Mouse (Mus musculus): ENCODE results near the gene Espnl. TPM values are rescaled to one million over a fixed set of nuclear protein-coding genes. Genes with fewer than 3 reads are reported as not detected.

Espnl gene
- polyA plus RNA-seq, 1 experiment from 2014 or later: 0.16 TPM

DNA sequence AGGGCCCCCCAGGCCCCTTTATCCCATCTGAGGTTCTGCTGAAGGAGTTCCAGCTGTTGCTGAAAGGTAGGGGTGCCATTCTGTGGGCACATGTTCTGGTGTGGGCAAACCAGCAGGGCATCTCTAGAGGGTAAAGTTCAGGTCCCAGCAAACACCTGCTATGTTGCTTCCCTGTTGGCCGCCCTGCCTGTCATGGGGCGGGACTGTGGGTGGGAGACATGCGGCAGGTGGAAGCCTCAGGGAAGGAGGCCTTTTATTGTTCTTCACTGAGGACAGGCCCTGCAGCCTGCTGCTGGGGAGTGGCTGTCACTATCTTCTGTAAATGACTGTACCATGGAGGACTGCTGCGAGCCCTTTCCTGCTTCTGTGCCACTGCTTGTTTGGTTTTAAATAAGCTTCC lies 47.5 kb downstream of the Espnl start:
- Histone ChIP-seq H3K27ac (no peak overlapping the region), H3K9me3 (no peaks in the 10 kb centered on the region), H3K4me3 (no peak overlapping the region), H3K27me3 (ENCODE audit: insufficient read depth, poor library complexity, severe bottlenecking) (peaks cover 23% of the 10 kb centered on the region), H3K4me1 (peaks cover 22% of the 10 kb centered on the region), H3K36me3 (peaks cover 53% of the 10 kb centered on the region)
- 66% methylated on average over 4 of the region's 4 CpGs for WGBS
- no peak for DNase-seq (ENCODE audit: low spot score)

DNA sequence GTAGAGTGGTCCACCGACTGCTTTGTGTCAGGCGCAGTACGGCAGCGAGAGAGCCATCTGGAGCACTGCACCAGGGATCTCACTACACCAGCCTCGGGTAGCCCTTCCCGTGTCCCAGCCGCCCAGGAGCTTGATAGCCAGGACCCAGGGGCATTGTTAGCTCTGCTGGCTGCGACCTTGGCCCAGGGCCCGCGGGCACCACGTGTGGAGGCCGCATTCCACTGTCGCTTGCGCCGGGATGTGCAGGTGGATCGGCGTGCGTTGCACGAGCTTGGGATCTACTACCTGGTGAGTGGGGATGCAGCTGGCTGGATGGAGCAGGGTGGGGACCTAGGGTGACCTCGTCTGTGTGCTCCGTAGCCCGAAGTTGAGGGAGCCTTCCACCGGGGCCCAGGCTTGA lies 48.2 kb downstream of the Espnl start:
- WGBS: 85% methylated on average over 23 of the region's 23 CpGs
- Histone ChIP-seq H3K4me1 (peaks cover 20% of the 10 kb centered on the region), H3K36me3 (peaks cover 58% of the 10 kb centered on the region), H3K9me3 (no peaks in the 10 kb centered on the region), H3K4me3 (no peak overlapping the region), H3K27ac (no peak overlapping the region), H3K27me3 (ENCODE audit: insufficient read depth, poor library complexity, severe bottlenecking) (peaks cover 23% of the 10 kb centered on the region)
- DNase-seq (ENCODE audit: low spot score): no peak

DNA sequence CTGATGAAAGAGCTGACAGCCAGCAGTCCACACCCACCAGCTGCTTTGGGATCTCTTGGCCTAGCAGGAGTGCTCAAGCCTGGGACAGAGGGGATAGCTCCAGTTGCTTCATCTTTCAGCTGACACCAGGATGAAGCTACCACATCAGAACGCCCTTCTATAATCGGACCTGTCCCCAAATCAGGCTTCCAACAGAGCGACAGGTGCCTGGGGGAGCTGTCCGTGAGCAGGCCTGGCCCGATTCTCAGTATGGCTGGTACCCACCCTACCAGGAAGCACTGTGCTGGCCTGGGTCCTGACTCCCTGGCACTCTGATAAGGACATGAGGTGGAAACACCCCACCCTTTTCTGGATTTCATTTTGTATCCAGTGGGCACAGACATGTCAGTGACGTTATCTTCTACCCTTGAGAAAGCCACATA lies 51.5 kb downstream of the Espnl start:
- H3K4me3 ChIP-seq: no peak overlapping the region
- no peaks in the 10 kb centered on the region for H3K9me3 ChIP-seq
- H3K36me3 ChIP-seq: peaks cover 92% of the 10 kb centered on the region
- no peak for DNase-seq (ENCODE audit: low spot score)
- H3K27me3 ChIP-seq (ENCODE audit: insufficient read depth, poor library complexity, severe bottlenecking): peaks cover 3% of the 10 kb centered on the region; the same call in 1 of the 2 replicates
- no peak overlapping the region for H3K27ac ChIP-seq
- peaks cover 10% of the 10 kb centered on the region; the same call in 1 of the 2 replicates for H3K4me1 ChIP-seq
- 87% methylated on average over 6 of the region's 6 CpGs for WGBS

DNA sequence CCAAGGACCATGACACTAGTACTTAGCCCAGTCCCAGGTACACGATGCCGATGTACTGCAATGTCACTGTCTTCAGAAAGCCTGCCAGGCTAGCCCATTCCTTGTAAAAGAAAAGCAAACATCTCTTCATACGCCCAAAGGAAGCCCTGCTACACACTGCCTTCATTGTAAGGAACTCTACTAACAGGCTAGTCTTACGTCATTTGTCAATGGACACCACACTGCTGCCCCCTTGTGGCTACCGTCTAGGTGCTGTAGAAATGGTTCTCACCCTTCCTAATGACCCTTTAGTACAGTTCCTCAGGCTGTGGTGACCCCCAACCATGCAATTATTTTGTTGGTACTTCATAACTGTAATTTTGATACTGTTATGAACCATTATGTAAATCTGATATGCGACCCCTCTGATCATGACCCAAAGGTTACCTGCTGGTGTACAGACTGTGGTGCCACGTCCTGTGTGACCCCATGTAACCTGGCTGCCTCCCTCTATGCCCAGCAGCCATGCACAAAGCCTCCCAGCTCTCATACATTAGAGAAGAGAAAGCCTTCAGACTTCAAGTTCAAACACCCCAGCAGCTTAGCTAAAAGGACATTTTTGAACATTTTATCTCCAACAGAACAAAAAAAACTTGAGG lies 58.7 kb downstream of the Espnl start:
- 62% methylated on average over 7 of the region's 7 CpGs for WGBS
- H3K27ac ChIP-seq: 0 out of 2 replicates have a peak overlapping the region, but pooled peaks have one; percentile 36
- H3K4me3 ChIP-seq: no peak overlapping the region
- no peaks in the 10 kb centered on the region for H3K9me3 ChIP-seq
- peaks cover 95% of the 10 kb centered on the region for H3K36me3 ChIP-seq
- H3K4me1 ChIP-seq: peaks cover 21% of the 10 kb centered on the region
- peak; percentile 86 for DNase-seq (ENCODE audit: low spot score)
- no peaks in the 10 kb centered on the region for H3K27me3 ChIP-seq (ENCODE audit: insufficient read depth, poor library complexity, severe bottlenecking)

DNA sequence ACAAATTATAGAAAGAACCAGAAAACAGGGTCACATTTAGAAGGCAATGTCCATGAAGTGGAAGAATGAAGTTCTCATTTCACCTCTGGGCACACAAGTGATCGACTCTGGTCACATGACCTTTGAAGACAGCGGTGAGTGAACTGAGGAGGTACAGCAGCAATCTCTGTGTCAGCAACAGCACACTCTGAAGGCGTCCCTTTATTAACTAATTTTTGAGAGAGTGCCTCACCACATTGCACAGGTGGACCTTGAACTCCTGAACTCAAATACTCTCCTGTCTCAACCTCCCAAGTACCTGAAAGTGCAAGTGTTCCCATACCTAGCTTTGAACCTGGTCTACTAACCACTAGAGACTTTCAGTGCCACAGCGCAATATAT lies 59.2 kb downstream of the Espnl start:
- no peaks in the 10 kb centered on the region for H3K27me3 ChIP-seq (ENCODE audit: insufficient read depth, poor library complexity, severe bottlenecking)
- no peak for DNase-seq (ENCODE audit: low spot score)
- no peak overlapping the region for H3K27ac ChIP-seq
- H3K4me3 ChIP-seq: no peak overlapping the region
- peaks cover 95% of the 10 kb centered on the region for H3K36me3 ChIP-seq
- WGBS: 92% methylated on average over 4 of the region's 4 CpGs
- H3K4me1 ChIP-seq: peaks cover 21% of the 10 kb centered on the region
- no peaks in the 10 kb centered on the region for H3K9me3 ChIP-seq

DNA sequence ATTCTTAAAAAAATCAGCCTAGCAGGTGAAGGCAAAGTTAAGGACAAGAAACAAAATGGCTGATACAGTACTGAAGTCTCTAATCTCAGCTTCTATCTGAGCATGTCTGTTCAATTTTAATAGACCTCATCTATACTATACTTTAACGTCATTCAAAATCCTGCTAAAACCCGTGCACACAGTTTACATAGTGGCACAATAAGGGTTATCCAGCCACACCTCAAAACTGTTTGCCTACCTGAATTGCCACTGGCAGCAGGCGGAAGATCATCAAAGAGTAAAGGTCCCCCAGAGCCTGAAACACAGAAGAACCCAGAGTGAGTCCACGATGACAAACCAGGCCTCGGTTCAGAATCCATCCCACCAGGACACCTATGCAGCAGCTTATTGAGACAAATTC lies 68.5 kb downstream of the Espnl start:
- Histone ChIP-seq H3K9me3 (no peaks in the 10 kb centered on the region), H3K27ac (no peak overlapping the region), H3K27me3 (ENCODE audit: insufficient read depth, poor library complexity, severe bottlenecking) (no peaks in the 10 kb centered on the region), H3K4me3 (no peak overlapping the region), H3K36me3 (peaks cover 89% of the 10 kb centered on the region), H3K4me1 (no peaks in the 10 kb centered on the region)
- WGBS: 95% methylated on average over 5 of the region's 5 CpGs
- DNase-seq (ENCODE audit: low spot score): no peak

DNA sequence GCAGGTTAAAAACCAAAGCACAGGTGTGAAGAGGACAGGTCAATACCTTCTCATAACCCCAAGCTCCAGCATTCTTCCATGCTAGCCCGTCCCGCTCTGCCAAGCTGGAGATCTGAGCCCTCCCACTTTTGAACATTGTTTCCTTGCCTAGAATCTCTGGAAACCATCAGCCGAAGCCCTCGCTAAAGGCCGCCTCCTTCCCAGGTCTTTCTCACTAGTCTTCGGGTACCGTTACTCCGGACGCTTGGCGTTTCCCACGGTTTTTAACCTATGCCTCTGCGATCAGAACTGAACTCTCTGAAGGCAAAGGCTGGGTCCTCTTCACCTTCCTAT lies 76.0 kb downstream of the Espnl start:
- DNase-seq (ENCODE audit: low spot score): no peak
- H3K9me3 ChIP-seq: no peaks in the 10 kb centered on the region
- H3K36me3 ChIP-seq: peaks cover 27% of the 10 kb centered on the region
- WGBS: under 1% methylated on average over 12 of the region's 12 CpGs
- peaks cover 12% of the 10 kb centered on the region for H3K4me1 ChIP-seq
- 0 out of 2 replicates have a peak, but pooled peaks cover 4% of the 10 kb centered on the region for H3K27me3 ChIP-seq (ENCODE audit: insufficient read depth, poor library complexity, severe bottlenecking)
- peak overlapping the region; percentile 86 for H3K4me3 ChIP-seq
- H3K27ac ChIP-seq: peak overlapping the region; percentile 95

Other genes with a start within 250 kb of the Espnl start
- gene Rbm44, start 177.0 kb upstream of the Espnl start, polyA plus RNA-seq (2016; fragmentation: Nextera tagmentation; extraction: Ambion mirVana): 1.3 and 2.9 TPM in 2 replicates
- 16.8 and 24.9 TPM in 2 replicates for gene Ramp1, start 142.3 kb upstream of the Espnl start, polyA plus RNA-seq (2016; fragmentation: Nextera tagmentation; extraction: Ambion mirVana)
- 76.9 and 82.8 TPM in 2 replicates for gene Ube2f, start 71.8 kb upstream of the Espnl start, polyA plus RNA-seq (2016; fragmentation: Nextera tagmentation; extraction: Ambion mirVana)
- 21.2 and 21.9 TPM in 2 replicates for gene Scly, start 23.7 kb upstream of the Espnl start, polyA plus RNA-seq (2016; fragmentation: Nextera tagmentation; extraction: Ambion mirVana)
- gene Klhl30, start 28.9 kb downstream of the Espnl start, polyA plus RNA-seq (2016; fragmentation: Nextera tagmentation; extraction: Ambion mirVana): 33.1 and 51.1 TPM in 2 replicates
- gene Erfe, start 44.4 kb downstream of the Espnl start, polyA plus RNA-seq (2016; fragmentation: Nextera tagmentation; extraction: Ambion mirVana): 2.2 TPM in 2 replicates
- 132 and 152 TPM in 2 replicates for gene Ilkap, start 76.7 kb downstream of the Espnl start, polyA plus RNA-seq (2016; fragmentation: Nextera tagmentation; extraction: Ambion mirVana)
- 70.6 and 74.2 TPM in 2 replicates for gene Hes6, start 92.0 kb downstream of the Espnl start, polyA plus RNA-seq (2016; fragmentation: Nextera tagmentation; extraction: Ambion mirVana)
- 3.2 and 4.9 TPM in 2 replicates for gene Per2, start 137.2 kb downstream of the Espnl start, polyA plus RNA-seq (2016; fragmentation: Nextera tagmentation; extraction: Ambion mirVana)
- gene Traf3ip1, start 172.6 kb downstream of the Espnl start, polyA plus RNA-seq (2016; fragmentation: Nextera tagmentation; extraction: Ambion mirVana): 6.1 and 7.3 TPM in 2 replicates
- gene Asb1, start 218.5 kb downstream of the Espnl start, polyA plus RNA-seq (2016; fragmentation: Nextera tagmentation; extraction: Ambion mirVana): 9.0 and 11.1 TPM in 2 replicates

Measured in heart, embryonic 10.5 days (tissue).